Mouse (Mus musculus) forebrain, embryonic 13.5 days (tissue): ENCODE results near the gene Plac1. TPM values are rescaled to one million over a fixed set of nuclear protein-coding genes. Genes with fewer than 3 reads are reported as not detected.
A peak's percentile ranks its signal among the peaks of the same experiment; 100 is the strongest.

Source experiments
- ATAC-seq: fragments of 200-750 bp; cut with Nextera tagmentation; 2 replicates; pipeline ENCODE4 v1.8.0; 2017
- H3K27ac ChIP-seq: fragments of 300-500 bp; sonication (generic); 2 replicates; pipeline ENCODE4 v1.5.1; 2015; ENCODE audit warnings: inconsistent platforms, mild to moderate bottlenecking, moderate library complexity
- H3K27me3 ChIP-seq: fragments of 300-500 bp; sonication (generic); 2 replicates; pipeline ENCODE4 v1.6.1; 2015; ENCODE audit warnings: mild to moderate bottlenecking, inconsistent platforms
- H3K36me3 ChIP-seq: fragments of 300-500 bp; sonication (generic); 2 replicates; pipeline ENCODE4 v1.6.1; 2015; ENCODE audit warnings: mild to moderate bottlenecking, inconsistent platforms; ENCODE audit not compliant: poor library complexity, severe bottlenecking
- H3K4me1 ChIP-seq: fragments of 300-500 bp; sonication (generic); 2 replicates; pipeline ENCODE4 v1.6.1; 2015; ENCODE audit warnings: inconsistent platforms
- H3K4me2 ChIP-seq: fragments of 300-500 bp; sonication (generic); 2 replicates; pipeline ENCODE4 v1.6.1; 2015; ENCODE audit warnings: inconsistent platforms, mild to moderate bottlenecking, moderate library complexity
- H3K4me3 ChIP-seq: fragments of 300-500 bp; sonication (generic); 2 replicates; pipeline ENCODE4 v1.5.1; 2015; ENCODE audit warnings: mild to moderate bottlenecking, inconsistent platforms
- H3K9ac ChIP-seq: fragments of 300-500 bp; sonication (generic); 2 replicates; pipeline ENCODE4 v1.6.1; 2015; ENCODE audit warnings: mild to moderate bottlenecking, inconsistent platforms
- H3K9me3 ChIP-seq: fragments of 300-500 bp; sonication (generic); replicated peaks from 2 replicates; pipeline ENCODE4 v1.6.1; 2016; ENCODE audit warnings: inconsistent platforms
- whole genome bisulfite sequencing: fragments of 180-500 bp; shearing (Covaris S2); methylation state at CpG from one replicate; pipeline ENCODE4 v1.1.7; 2015; 5-methylcytosine and 5-hydroxymethylcytosine counted together
- polyA plus RNA-seq: library from polyadenylated mRNA; unstranded; fragments of >200 nt; fragmentation: Nextera tagmentation; extraction: Ambion mirVana; gene quantifications from 2 replicates; pipeline ENCODE4 v1.2.1, GENCODE M21; 2015

Plac1 gene
- polyA plus RNA-seq, 1 experiment from 2014 or later = 1.0 TPM

GRCm38 (mm10) chrX:53098293-53098692 lies 141.6 kb downstream of the Plac1 start:
- Histone ChIP-seq H3K4me2 (no peak overlapping the region), H3K27me3 (no peaks in the 10 kb centered on the region), H3K4me3 (no peak overlapping the region), H3K9ac (no peak overlapping the region), H3K36me3 (no peaks in the 10 kb centered on the region), H3K9me3 (no peaks in the 10 kb centered on the region), H3K4me1 (peaks cover 12% of the 10 kb centered on the region), H3K27ac (0 out of 2 replicates have a peak overlapping the region, but pooled peaks have one; percentile 14)
- WGBS = 46% methylated on average over 4 of the region's 4 CpGs
- peak; percentile 38; the same call in 1 of the 2 replicates for ATAC-seq

- Histone ChIP-seq H3K27me3 (no peaks in the 10 kb centered on the region), H3K4me3 (no peak overlapping the region), H3K9me3 (no peaks in the 10 kb centered on the region), H3K27ac (0 out of 2 replicates have a peak overlapping the region, but pooled peaks have one; percentile 14), H3K4me1 (peaks cover 12% of the 10 kb centered on the region), H3K4me2 (no peak overlapping the region), H3K9ac (no peak overlapping the region), H3K36me3 (no peaks in the 10 kb centered on the region)
- WGBS = 47% methylated on average over 4 of the region's 4 CpGs
- ATAC-seq = peak; percentile 48
These were observed 142.1 kb downstream of the Plac1 start for GRCm38 (mm10) chrX:53097786-53098185.

- WGBS = 68% methylated on average over 2 of the region's 2 CpGs
- H3K4me1 ChIP-seq = peaks cover 3% of the 10 kb centered on the region; the same call in 1 of the 2 replicates
- no peaks in the 10 kb centered on the region for H3K36me3 ChIP-seq
- no peak for ATAC-seq
- H3K4me2 ChIP-seq = no peak overlapping the region
- H3K4me3 ChIP-seq = no peak overlapping the region
- H3K9ac ChIP-seq = no peak overlapping the region
- no peak overlapping the region for H3K27ac ChIP-seq
- no peaks in the 10 kb centered on the region for H3K27me3 ChIP-seq
- H3K9me3 ChIP-seq = no peaks in the 10 kb centered on the region
These were observed 146.5 kb downstream of the Plac1 start for GRCm38 (mm10) chrX:53093381-53093780.

- no peaks in the 10 kb centered on the region for H3K9me3 ChIP-seq
- no peak overlapping the region for H3K27ac ChIP-seq
- no peak for ATAC-seq
- H3K4me1 ChIP-seq = no peaks in the 10 kb centered on the region
- 80% methylated on average over 5 of the region's 5 CpGs for WGBS
- H3K4me3 ChIP-seq = no peak overlapping the region
- H3K27me3 ChIP-seq = no peaks in the 10 kb centered on the region
- H3K36me3 ChIP-seq = no peaks in the 10 kb centered on the region
- H3K4me2 ChIP-seq = no peak overlapping the region
- H3K9ac ChIP-seq = no peak overlapping the region
These were observed 151.1 kb downstream of the Plac1 start for GRCm38 (mm10) chrX:53088663-53089292.

GRCm38 (mm10) chrX:53087202-53087601 lies 152.7 kb downstream of the Plac1 start:
- no peak overlapping the region for H3K4me2 ChIP-seq
- WGBS = 100% methylated on average over 1 of the region's 1 CpGs
- no peak for ATAC-seq

GRCm38 (mm10) chrX:53085559-53085958 lies 154.4 kb downstream of the Plac1 start:
- no peak overlapping the region for H3K4me3 ChIP-seq
- H3K36me3 ChIP-seq = no peaks in the 10 kb centered on the region
- no peaks in the 10 kb centered on the region for H3K4me1 ChIP-seq
- H3K27me3 ChIP-seq = no peaks in the 10 kb centered on the region
- WGBS = 83% methylated on average over 5 of the region's 5 CpGs
- H3K9ac ChIP-seq = no peak overlapping the region
- H3K4me2 ChIP-seq = no peak overlapping the region
- no peak overlapping the region for H3K27ac ChIP-seq
- no peak for ATAC-seq
- H3K9me3 ChIP-seq = no peaks in the 10 kb centered on the region

More at GRCm38 (mm10) chrX:53087202-53087601, 152.7 kb downstream of the Plac1 start:
- Histone ChIP-seq H3K9me3 (no peaks in the 10 kb centered on the region), H3K4me1 (no peaks in the 10 kb centered on the region), H3K27ac (no peak overlapping the region), H3K9ac (no peak overlapping the region), H3K36me3 (no peaks in the 10 kb centered on the region), H3K27me3 (no peaks in the 10 kb centered on the region), H3K4me3 (no peak overlapping the region)

- Histone ChIP-seq H3K4me2 (no peak overlapping the region), H3K4me3 (no peak overlapping the region), H3K4me1 (no peaks in the 10 kb centered on the region), H3K9me3 (no peaks in the 10 kb centered on the region), H3K9ac (no peak overlapping the region), H3K27ac (no peak overlapping the region), H3K27me3 (no peaks in the 10 kb centered on the region), H3K36me3 (no peaks in the 10 kb centered on the region)
- no peak for ATAC-seq
- 89% methylated on average over 3 of the region's 3 CpGs for WGBS
These were observed 175.5 kb downstream of the Plac1 start for GRCm38 (mm10) chrX:53064406-53064805.

- Histone ChIP-seq H3K4me2 (no peak overlapping the region), H3K9me3 (no peaks in the 10 kb centered on the region), H3K36me3 (no peaks in the 10 kb centered on the region), H3K9ac (no peak overlapping the region), H3K27ac (no peak overlapping the region), H3K27me3 (no peaks in the 10 kb centered on the region), H3K4me1 (peaks cover 8% of the 10 kb centered on the region; the same call in 1 of the 2 replicates), H3K4me3 (no peak overlapping the region)
- 29% methylated on average over 11 of the region's 11 CpGs for WGBS
- ATAC-seq = no peak
These were observed 180.4 kb downstream of the Plac1 start for GRCm38 (mm10) chrX:53059426-53060007.

- Histone ChIP-seq H3K4me3 (peak overlapping the region; percentile 24), H3K9ac (no peak overlapping the region), H3K27ac (no peak overlapping the region), H3K27me3 (no peaks in the 10 kb centered on the region), H3K4me2 (peak overlapping the region; percentile 59), H3K36me3 (no peaks in the 10 kb centered on the region), H3K4me1 (peaks cover 8% of the 10 kb centered on the region; the same call in 1 of the 2 replicates), H3K9me3 (no peaks in the 10 kb centered on the region)
- WGBS = 16% methylated on average over 33 of the region's 33 CpGs
- no peak for ATAC-seq
These were observed 181.2 kb downstream of the Plac1 start for GRCm38 (mm10) chrX:53058459-53059280.

- peaks cover 10% of the 10 kb centered on the region; the same call in 1 of the 2 replicates for H3K4me1 ChIP-seq
- ATAC-seq = no peak
- peak overlapping the region; percentile 61 for H3K4me2 ChIP-seq
- H3K36me3 ChIP-seq = no peaks in the 10 kb centered on the region
- 0 out of 2 replicates have a peak overlapping the region, but pooled peaks have one; percentile 57 for H3K27ac ChIP-seq
- WGBS = 24% methylated on average over 6 of the region's 6 CpGs
- no peaks in the 10 kb centered on the region for H3K27me3 ChIP-seq
- H3K9me3 ChIP-seq = no peaks in the 10 kb centered on the region
- H3K9ac ChIP-seq = no peak overlapping the region
- peak overlapping the region; percentile 52 for H3K4me3 ChIP-seq
These were observed 182.2 kb downstream of the Plac1 start for GRCm38 (mm10) chrX:53057760-53058090.

- Histone ChIP-seq H3K4me2 (peak overlapping the region; percentile 61), H3K9me3 (no peaks in the 10 kb centered on the region), H3K4me1 (peaks cover 14% of the 10 kb centered on the region), H3K9ac (peak overlapping the region; percentile 69), H3K4me3 (peak overlapping the region; percentile 52), H3K27ac (peak overlapping the region; percentile 57), H3K36me3 (no peaks in the 10 kb centered on the region), H3K27me3 (no peaks in the 10 kb centered on the region)
- ATAC-seq = peak; percentile 91
- 11% methylated on average over 33 of the region's 42 CpGs for WGBS
These were observed 182.7 kb downstream of the Plac1 start for GRCm38 (mm10) chrX:53057054-53057759.
